Mouse (Mus musculus) yolk sac, embryonic 10.5 days (tissue): ENCODE data around the gene Smarca4.
"Not testable (repeated sequence)": the region's sequence is repeated elsewhere in the genome, so short reads cannot be mapped to it uniquely, and the experiment has no call there.

ENCODE experiments used
- DNase-seq: peaks from one replicate; pipeline ENCODE4 v3.0.0-alpha.2; 2017; ENCODE audit warnings: low spot score

The Smarca4 gene

DNA sequence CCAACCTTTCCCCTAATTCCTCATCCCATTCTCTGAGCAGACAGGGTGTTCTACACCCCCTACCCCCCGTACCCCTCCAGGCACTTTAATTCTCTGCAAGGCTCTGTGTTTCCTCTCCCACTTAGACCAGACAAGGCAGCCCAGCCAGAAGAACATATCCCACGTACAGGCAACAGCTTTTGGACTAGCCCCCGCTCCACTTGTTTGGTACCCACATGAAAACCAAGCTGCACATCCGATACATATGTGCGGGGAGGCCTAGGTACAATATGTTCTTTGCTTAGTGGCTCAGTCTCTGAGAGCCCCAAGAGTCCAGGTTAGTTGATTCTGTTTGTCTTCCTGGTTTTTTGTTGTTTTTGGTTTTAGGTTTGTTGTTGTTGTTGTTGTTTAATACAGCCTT is 46.1 kb downstream of the Smarca4 start:
- DNase-seq: no peak

DNA sequence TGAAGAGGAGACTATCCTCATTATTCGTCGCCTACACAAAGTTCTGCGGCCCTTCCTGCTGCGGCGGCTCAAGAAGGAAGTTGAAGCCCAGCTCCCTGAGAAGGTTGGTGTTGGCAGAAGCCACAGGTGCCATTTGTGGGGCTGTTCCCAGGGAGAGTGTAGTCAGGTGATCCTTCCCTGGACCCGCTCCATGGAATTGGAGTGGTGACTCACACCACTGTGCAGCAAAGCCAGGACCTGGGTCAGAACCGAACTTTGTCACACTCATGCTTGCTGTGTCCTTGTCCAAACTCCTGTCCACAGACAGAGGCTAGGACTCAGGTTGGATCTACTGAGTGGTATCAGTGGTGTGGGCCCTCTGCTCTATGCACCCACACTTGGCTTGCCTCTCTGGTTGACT is 53.0 kb downstream of the Smarca4 start:
- DNase-seq: no peak

DNA sequence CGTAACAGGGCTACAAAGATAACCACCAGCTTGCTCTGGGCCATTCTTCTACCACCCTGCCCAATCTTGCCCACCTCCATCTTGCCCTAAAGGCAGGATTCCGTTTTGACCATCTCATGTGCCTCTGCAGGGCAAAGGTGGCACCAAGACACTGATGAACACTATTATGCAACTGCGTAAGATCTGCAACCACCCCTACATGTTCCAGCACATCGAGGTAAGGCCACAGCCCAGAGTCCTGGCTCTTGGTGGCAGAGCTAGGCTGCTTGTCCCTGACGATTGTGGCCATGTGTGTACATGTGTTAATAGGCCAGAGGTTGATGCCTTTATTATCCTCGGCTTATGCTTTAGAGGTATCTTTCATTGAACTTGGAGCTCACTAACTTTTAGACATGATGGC is 54.4 kb downstream of the Smarca4 start:
- no peak for DNase-seq

DNA sequence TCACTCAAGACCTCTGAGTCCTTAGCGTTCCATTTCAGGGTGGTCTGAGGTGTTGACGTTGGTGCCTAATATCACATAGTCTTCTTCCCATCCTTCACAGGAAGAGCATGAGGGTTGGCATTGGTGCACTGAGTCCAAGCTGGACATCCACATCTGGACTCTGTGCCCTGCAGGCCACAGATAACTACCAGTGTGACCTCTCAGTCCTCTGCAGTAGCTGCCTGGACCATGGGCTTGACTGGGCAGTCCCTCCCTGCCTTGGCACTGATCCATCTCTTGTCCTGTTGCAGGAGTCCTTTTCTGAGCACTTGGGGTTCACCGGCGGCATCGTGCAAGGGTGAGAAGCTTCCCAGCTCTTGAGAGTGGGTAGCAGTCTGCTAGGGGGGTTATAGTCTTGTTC is 55.8 kb downstream of the Smarca4 start:
- no peak for DNase-seq

DNA sequence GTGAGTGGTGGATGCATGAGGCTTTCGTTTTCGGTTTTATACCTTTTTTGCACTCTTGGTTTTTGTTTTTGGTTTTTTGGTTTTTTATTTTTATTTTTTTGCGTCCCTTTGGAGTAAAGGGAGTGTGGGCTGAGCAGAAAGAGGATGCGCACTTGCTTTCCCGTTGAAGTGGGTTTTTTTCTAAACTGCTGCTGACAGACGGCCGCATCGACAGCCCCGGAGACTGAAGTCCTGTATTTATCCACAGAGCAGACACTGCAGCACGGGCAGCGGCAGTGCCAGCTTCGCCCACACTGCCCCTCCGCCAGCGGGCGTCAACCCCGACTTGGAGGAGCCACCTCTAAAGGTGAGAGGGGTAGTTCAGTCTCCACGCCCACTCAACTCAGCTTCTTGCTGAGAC is 61.7 kb downstream of the Smarca4 start:
- DNase-seq: no peak

DNA sequence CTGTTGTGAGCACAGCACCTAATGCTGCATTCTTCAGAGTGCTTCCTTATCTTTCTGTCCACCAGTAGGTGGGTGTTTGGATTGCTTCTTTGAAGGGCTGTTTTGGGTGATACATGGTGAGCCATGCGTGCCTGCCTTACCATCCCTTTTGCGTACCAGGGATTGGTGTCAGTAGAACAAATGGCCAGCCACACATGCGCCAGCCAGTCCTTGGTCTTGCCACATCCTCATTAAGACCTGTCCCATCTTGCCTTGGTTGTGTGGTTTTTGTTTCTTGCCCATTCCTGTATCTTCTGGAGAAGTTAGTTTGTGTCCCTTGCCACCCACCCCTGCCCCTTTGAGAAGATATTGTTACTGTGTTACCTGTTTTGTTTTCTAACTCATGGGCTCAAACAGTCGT is 64.5 kb downstream of the Smarca4 start:
- no peak for DNase-seq

DNA sequence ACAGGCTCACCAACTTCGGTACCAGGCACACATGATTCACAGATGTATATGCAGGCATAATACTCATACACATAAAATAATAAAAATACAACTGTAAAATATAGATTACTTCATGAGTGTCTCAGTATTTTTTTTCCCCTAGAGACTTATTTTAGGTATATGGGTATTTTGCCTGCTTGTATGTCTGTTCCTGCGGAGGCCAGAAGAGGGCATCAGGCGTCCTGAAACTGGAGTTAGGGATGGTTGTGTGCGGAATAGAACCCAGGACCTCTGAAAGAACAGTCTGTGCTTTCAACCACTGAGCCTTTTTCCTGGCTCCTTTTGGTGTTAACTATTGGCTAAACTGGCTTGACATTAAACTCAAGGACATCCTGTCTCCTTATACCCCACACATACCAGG is 66.9 kb downstream of the Smarca4 start:
- DNase-seq: no peak

DNA sequence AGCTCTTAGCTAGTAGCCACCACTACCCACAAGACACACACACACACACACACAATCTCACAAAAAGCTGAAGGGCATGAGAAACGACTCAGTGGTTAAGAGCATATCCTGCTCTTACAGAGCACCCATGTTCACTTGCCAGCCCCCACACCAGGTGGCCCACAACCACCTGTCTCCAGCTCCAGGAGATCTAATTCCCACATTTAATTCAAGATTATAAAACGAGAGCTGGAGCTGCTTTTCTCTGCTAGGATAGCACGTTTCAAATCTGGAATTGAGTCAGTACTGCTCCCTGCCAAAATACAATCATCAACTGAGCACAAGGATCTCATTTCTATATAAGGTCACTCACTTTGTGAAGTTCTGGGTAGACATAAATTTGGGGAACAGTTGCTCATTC is 67.9 kb downstream of the Smarca4 start:
- DNase-seq: no peak

DNA sequence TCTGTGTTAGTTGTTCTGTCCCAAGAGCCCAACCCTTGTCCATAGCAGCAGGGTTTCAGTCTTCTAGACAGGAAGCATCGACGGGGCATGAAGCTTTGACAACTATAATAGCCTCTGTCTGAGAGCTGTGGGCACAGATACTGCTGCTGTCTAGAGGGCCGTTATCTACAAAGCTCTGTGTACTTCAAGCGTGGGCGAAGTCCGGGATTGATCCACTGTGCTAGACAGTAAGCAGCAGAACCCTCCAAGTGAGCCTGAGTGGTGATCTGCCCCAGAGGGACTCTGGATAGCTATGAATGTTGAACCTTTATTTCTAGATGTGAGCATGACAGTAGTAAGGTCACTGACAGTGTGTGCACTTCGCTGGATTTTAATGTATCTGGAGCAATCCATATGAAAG is 72.6 kb downstream of the Smarca4 start:
- DNase-seq: no peak

DNA sequence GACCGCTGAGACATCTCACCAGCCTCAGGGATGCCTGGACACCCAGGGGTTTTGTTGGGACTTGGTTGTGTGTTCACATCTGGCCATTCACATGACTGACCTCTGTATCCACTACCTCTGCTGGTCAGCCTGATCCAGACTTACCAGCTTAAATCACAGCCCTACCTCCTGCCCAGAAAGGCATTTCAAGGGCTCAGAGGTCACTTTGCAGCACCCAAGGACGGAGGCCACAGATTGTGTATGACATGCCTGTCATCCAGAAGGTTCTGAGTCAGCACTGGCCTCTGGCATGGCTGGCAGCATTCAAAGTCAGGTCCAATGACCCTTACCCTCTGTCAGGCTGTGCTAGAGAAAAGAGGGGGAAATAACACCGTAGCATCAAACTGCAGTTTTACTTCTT is 74.1 kb downstream of the Smarca4 start:
- peak; percentile 21 for DNase-seq

DNA sequence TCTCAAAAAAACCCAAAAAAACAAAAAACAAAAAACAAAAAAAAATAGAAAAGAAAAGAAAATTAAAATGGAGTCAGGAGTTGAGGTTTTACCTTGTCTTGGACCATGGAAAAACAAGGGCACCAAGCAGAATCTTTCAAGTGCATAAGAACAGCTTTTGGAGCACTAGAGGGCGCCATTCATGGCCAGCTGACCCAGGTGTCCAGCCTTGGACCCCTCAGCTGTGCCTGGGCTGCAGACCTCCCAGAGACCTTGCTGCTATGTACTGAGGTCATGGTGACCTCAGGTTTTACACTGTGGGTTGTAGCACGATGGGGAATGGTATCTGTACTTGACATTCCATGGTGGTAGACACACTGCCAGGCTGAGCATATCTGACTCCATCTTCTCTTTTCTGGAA is 75.9 kb downstream of the Smarca4 start:
- DNase-seq: no peak

DNA sequence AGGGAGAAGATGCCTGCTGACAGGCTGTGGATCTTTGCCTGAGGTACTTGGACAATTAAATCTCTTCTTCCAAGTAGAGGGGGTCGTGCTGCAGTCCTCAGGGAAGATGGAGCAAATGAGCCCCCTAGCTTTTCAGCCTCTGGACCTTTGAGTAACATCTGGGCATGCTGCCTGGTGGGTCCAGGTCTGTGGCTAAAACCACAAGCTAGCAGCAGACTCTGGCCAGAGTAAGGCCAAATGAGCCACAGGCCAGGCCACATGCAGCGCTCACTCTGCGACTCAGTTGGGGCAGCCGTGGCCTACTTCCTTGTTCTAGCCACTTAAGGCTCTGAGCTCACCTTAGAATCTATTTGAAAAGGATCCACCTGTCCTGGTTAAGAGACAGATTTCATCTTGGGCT is 76.5 kb downstream of the Smarca4 start:
- no peak for DNase-seq

DNA sequence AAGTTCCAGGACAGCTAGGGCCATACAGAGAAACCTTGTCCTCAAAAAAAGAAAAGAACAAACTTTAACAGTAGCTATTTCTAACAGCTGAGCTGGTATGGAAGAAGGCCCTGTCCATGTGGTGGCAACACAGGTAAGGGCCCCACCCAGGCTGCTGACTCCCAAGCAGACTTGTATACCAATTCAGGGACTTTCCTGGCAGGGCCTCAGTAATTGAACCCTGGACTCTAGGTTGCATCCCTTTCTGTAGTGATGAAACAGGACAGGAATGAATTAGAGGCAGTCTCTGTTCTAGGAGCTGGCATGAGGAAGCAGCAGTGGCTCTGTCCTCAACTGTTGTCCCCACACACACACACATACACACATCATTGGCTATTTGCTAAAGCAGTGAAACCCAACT is 78.1 kb downstream of the Smarca4 start:
- DNase-seq: no peak

DNA sequence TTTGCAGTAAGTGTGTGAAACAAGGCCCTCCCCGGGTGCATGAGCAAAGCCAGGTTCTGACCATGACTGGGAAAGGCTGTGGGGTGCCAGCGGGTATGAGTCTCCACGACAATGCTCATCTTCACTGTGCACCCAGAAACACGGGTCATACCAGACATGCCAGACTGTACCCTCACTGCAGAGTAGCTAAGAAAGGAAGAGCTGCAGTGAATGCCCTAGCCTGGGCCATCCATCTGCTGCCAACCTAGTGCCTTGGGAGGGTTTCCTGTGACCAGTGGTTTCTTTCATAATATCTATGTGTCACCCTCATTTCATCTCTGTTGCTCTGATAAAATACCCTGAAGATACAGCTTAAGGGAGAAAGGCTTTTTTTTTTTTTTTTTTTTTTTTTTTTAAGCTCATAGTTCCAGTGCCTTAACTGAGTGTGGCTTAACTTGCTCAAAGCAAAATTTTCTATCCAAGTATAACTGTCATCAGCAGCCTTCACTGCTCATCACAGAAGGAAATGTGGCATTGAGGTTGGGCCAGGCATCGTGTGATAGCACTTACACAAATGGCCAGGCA is 79.3 kb downstream of the Smarca4 start:
- no peak for DNase-seq

DNA sequence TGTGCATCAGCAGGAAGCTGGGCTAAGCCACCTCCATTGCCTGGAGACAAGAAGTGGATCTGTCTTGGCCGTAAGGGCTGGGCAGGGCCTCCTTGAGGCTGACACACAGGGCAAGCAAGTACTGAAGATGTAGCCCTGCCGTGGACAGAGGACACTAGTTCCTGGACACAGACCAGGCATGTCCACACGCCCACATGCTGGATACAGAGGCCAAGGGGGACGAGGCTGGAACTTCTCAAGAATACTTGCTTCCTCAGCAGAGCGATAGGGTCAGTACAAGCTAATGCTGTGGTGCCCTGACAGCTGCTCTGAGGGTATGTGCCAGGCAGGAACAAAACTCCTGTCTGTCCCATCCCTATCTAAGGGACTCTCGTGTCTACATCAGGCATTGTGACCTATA is 81.2 kb downstream of the Smarca4 start:
- no peak for DNase-seq

DNA sequence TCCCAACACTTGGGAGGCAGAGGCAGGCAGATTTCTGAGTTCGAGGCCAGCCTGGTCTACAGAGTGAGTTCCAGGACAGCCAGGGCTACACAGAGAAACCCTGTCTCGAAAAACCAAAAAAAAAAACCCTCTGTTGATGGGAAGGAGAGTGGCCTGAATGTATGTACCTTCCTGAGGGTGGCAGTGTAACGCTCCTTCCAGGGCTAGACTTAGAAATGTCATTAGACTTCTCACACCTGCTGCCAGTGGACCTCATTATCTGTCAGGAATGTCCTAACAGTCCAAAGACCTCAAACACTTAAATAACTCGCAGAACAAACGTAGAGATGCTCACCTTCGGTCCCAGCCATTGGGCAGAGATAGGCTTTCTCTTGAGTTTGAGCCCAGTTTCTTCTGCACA is 83.3 kb downstream of the Smarca4 start:
- DNase-seq: not testable (repeated sequence)

DNA sequence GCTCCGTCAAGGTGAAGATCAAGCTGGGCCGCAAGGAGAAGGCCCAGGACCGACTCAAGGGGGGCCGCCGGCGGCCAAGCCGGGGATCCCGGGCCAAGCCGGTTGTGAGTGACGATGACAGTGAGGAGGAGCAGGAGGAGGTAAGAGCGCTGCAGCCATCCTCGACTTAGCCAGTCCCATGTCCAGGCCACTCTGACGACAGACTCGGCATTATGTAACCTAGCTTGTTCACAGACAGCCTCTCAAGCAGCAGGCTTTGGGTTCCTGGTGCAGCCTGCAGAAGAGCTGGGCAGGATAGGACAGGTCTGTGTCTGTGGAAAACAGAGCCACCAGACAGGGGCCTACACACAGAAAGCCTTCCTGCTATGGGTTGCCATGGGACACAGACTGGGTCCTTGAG is 85.1 kb downstream of the Smarca4 start:
- DNase-seq: no peak

DNA sequence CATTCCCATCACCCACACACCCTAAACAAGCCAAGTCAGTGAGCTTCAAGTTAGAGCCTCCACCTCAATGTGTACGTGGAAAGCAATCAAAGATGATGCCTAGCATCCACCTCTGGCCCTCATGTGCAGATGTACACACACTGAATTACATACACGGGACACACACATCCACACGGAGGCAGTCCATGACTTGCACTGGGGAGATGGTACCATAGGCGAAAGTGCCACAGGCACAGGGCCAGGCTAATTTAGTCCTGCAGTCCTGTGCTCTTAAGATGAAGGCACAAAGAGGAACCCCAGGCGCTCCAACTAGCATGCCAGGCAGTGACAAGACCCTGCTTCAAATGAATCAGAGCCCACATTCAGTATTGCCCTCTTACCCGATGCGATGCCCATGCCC is 87.5 kb downstream of the Smarca4 start:
- no peak for DNase-seq

DNA sequence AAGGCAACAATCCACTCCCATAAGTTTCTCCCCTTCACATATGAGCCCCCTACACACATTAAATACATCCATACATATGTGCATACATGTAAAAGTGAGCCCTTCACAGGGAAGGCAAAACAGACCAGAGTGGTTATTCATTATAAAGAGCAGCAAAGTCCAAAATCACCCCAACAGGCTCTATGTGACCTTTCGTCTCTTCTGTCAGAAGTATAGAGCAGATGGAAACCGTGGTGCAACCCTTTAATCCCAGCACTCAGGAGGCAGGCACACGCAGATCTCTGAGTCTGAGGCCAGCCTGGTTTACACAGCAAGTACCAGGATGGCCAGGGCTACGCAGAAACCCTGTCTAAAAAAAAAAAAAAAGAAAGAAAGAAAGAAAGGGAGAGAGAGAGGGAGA is 90.1 kb downstream of the Smarca4 start:
- no peak for DNase-seq

DNA sequence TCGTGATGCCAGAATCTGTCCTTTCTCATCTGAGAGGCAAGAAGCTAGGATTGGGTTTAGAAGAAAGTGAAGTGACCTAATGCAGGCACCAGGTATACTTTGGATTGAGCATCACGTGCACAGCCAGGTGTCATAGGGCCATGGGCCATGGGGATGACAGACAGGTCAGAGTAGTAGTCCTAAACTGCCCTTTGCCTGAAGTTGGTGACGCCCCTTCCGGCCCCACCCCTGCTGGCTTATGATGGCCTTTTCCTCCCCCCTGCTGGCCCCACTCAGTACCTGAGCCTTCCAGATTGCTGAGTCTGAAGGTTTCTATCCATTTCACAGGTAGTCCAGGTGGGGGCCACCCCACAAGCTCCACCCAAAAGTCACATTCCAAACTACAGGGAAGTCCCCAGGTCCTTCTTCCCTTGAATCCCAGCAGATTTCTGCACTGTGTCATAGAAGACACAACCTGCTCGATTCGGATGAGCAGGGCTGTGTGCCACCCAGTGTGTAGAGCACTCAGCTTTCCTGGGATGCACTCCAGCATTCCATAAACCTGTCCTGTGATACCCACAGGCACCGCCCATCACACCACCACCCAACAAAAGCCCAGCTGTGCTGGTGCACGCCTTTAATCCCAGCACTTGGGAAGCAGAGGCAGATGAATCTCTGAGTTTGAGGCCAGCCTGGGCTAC is 90.8 kb downstream of the Smarca4 start:
- peak; percentile 50 for DNase-seq

DNA sequence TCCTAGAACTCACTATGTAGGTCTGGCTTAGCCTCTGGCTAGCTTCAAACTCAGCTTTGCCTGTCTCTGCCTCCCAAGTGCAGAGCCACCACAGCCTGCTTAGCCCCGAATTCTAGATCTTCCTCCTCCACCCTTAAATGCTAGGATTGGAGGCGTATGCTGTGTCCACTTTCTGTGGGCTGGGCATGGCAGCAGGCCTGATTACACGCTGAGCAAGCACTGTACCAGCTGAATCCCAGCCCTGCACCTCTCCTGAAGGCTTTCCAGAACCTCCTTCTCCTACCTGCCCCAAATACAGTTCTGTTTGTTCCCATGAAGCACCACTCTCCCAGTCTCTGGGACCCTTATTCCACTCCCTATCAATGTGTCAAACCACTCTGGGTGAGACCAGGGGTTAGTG is 93.4 kb downstream of the Smarca4 start:
- no peak for DNase-seq

DNA sequence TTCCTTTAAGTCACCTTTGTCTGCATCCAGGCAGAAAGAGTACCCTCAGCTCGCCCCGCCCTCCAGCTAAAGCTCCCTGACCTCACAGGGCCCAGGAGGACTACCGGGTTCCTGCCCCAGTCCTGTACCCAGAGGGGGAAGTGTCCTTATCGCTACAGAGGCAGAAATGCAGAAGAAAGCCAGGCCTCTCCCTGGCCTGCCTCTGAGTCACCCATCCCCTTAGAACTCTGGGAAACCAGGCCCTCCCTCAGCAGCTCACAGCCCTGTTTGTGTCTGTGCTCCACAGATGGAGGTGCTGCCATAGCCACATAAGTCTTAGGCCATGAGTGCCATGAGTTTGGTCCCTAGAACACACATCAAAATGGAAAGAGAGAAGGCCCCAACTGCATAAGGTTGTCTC is 99.3 kb downstream of the Smarca4 start:
- DNase-seq: peak; percentile 47

DNA sequence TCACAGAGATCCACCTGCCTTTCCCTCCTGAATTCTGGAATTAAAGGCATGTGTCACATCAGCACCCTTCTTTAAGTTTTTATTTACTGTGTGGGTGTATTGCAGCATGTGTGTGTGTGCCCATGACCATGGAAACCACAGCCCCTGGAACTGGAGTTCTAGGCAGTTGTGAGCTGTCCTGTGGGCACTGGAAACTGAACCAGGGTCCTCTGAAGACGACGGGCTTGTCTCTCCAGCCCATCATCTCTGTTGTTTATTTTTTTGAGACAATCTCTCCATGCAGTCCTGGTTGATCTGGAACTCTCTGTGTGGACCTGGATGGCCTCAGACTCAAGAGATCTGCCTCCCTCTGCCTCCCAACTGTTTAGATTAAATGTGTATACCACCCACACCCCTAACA is 101.0 kb downstream of the Smarca4 start:
- DNase-seq: no peak

DNA sequence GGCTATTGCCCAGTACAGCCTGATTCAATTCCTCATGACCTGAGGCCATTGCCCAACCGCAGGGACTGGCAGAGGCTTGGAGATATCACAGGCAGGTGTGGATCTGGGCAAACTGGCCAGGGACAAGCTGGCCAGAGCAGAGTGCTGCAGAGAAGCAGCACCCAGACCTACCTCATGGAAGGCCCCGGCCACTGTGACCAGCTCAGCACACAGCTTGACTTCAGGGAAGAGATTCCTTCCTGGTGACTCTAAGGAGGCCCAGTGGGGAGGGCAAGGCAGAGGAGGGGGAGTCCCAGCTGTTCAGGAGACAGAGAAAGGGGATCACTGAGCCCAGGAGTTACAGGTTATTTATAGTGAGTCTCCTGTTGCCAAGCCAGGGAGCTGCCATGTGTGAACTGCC is 105.1 kb downstream of the Smarca4 start:
- no peak for DNase-seq
